Mouse (Mus musculus) cerebellum, adult 2 months (tissue): ENCODE measurements around the gene Tti1. TPM values are rescaled to one million over a fixed set of nuclear protein-coding genes. Genes with fewer than 3 reads are reported as not detected.
"Not testable (repeated sequence)": the region's sequence is repeated elsewhere in the genome, so short reads cannot be mapped to it uniquely, and the experiment has no call there.

ENCODE experiments used
- DNase-seq, 2 experiments: peaks; one replicate each; pipeline ENCODE4 v3.0.0; 2021
- H3K27ac ChIP-seq: fragments of 200-500 bp; 2 replicates; pipeline ENCODE4 v1.5.1; 2012; ENCODE audit warnings: low read length, control low read depth, inconsistent platforms; ENCODE audit not compliant: insufficient read depth
- H3K27me3 ChIP-seq: fragments of 200-500 bp; 2 replicates; pipeline ENCODE4 v1.6.1; 2012; ENCODE audit warnings: inconsistent platforms, mild to moderate bottlenecking, low read length, moderate library complexity; ENCODE audit not compliant: control insufficient read depth, insufficient read depth
- H3K4me1 ChIP-seq: fragments of 200-500 bp; 2 replicates; pipeline ENCODE4 v1.6.1; 2011; ENCODE audit warnings: low read length; ENCODE audit not compliant: control insufficient read depth, insufficient read depth
- H3K4me3 ChIP-seq: fragments of 200-500 bp; replicated peaks from 2 replicates; pipeline ENCODE3; 2011; ENCODE audit warnings: mild to moderate bottlenecking, low read depth, low read length, control low read depth; ENCODE audit not compliant: insufficient read depth
- CTCF ChIP-seq: fragments of 200-500 bp; IDR thresholded peaks from 2 replicates; pipeline ENCODE4 v1.5.1; 2011; ENCODE audit warnings: low read depth, mild to moderate bottlenecking, control low read depth, low read length, moderate library complexity, borderline replicate concordance; ENCODE audit not compliant: insufficient read depth
- POLR2A ChIP-seq: fragments of 200-500 bp; IDR thresholded peaks from 2 replicates; pipeline ENCODE4 v1.6.1; 2011; ENCODE audit warnings: low read length, control low read depth, borderline replicate concordance; ENCODE audit not compliant: insufficient read depth
- WGBS: fragments of 180-500 bp; shearing (Covaris S2); methylation state at CpG from one replicate; pipeline ENCODE4 v1.1.7; 2018; 5-methylcytosine and 5-hydroxymethylcytosine counted together
- polyA plus RNA-seq: library from polyadenylated mRNA; depleted of rRNA; stranded (reverse); fragments of >200 nt; gene quantifications from 2 replicates; pipeline ENCODE4 v1.2.3, GENCODE M21; 2012

Gene Tti1
- polyA plus RNA-seq, 1 experiment: 19.9 TPM

GRCm38 (mm10) chr2:158066456-158066855 lies 38.2 kb upstream of the Tti1 start:
- no peak overlapping the region for H3K27ac ChIP-seq
- H3K27me3 ChIP-seq: no peaks in the 10 kb centered on the region
- DNase-seq: no peak
- TF ChIP-seq POLR2A (no peak), CTCF (no peak)
- H3K4me3 ChIP-seq: no peak overlapping the region
- H3K4me1 ChIP-seq: peaks cover 10% of the 10 kb centered on the region

- no peaks in the 10 kb centered on the region for H3K27me3 ChIP-seq
- DNase-seq: no peak
- no peak overlapping the region for H3K4me3 ChIP-seq
- peaks cover 12% of the 10 kb centered on the region for H3K4me1 ChIP-seq
- 54% methylated on average over 5 of the region's 5 CpGs for WGBS
- no peak overlapping the region for H3K27ac ChIP-seq
- TF ChIP-seq CTCF: no peak
- no peak for TF ChIP-seq POLR2A
These were observed 36.8 kb upstream of the Tti1 start for GRCm38 (mm10) chr2:158065064-158065463.

GRCm38 (mm10) chr2:158064571-158065048 lies 36.4 kb upstream of the Tti1 start:
- Histone ChIP-seq H3K4me3 (no peak overlapping the region), H3K4me1 (peaks cover 16% of the 10 kb centered on the region), H3K27me3 (no peaks in the 10 kb centered on the region), H3K27ac (no peak overlapping the region)
- 37% methylated on average over 3 of the region's 3 CpGs for WGBS
- peak in 1 of 2 experiments; percentile 55 for DNase-seq
- no peak for TF ChIP-seq POLR2A
- peak; percentile 27; the same call in 1 of the 2 replicates for TF ChIP-seq CTCF

- TF ChIP-seq CTCF: no peak
- TF ChIP-seq POLR2A: no peak
- no peaks in the 10 kb centered on the region for H3K27me3 ChIP-seq
These were observed 34.8 kb upstream of the Tti1 start for GRCm38 (mm10) chr2:158063036-158063435.

GRCm38 (mm10) chr2:158059666-158060105 lies 31.5 kb upstream of the Tti1 start:
- peaks cover 34% of the 10 kb centered on the region for H3K4me1 ChIP-seq
- no peak for DNase-seq

More at GRCm38 (mm10) chr2:158063036-158063435, 34.8 kb upstream of the Tti1 start:
- DNase-seq: no peak
- peaks cover 25% of the 10 kb centered on the region for H3K4me1 ChIP-seq
- WGBS: 94% methylated on average over 3 of the region's 3 CpGs
- no peak overlapping the region for H3K4me3 ChIP-seq
- H3K27ac ChIP-seq: no peak overlapping the region

GRCm38 (mm10) chr2:158058534-158058933 lies 30.3 kb upstream of the Tti1 start:
- H3K4me1 ChIP-seq: peaks cover 31% of the 10 kb centered on the region
- H3K4me3 ChIP-seq: no peak overlapping the region
- peak; percentile 91 to 94 for DNase-seq
- TF ChIP-seq POLR2A (no peak), CTCF (no peak)
- no peaks in the 10 kb centered on the region for H3K27me3 ChIP-seq
- WGBS: 4% methylated on average over 10 of the region's 10 CpGs
- no peak overlapping the region for H3K27ac ChIP-seq

More at GRCm38 (mm10) chr2:158059666-158060105, 31.5 kb upstream of the Tti1 start:
- no peak for TF ChIP-seq CTCF
- TF ChIP-seq POLR2A: no peak
- Histone ChIP-seq H3K4me3 (no peak overlapping the region), H3K27ac (no peak overlapping the region), H3K27me3 (no peaks in the 10 kb centered on the region)
- WGBS: 62% methylated on average over 8 of the region's 8 CpGs

- TF ChIP-seq POLR2A: no peak
- no peak for TF ChIP-seq CTCF
- peaks cover 31% of the 10 kb centered on the region for H3K4me1 ChIP-seq
- H3K27me3 ChIP-seq: no peaks in the 10 kb centered on the region
- WGBS: 12% methylated on average over 3 of the region's 3 CpGs
- H3K27ac ChIP-seq: no peak overlapping the region
- DNase-seq: peak; percentile 90 to 97
- H3K4me3 ChIP-seq: no peak overlapping the region
These were observed 28.8 kb upstream of the Tti1 start for GRCm38 (mm10) chr2:158057030-158057429.

- DNase-seq, H3K27ac ChIP-seq, H3K4me3 ChIP-seq, H3K27me3 ChIP-seq: not testable (repeated sequence)
- H3K4me1 ChIP-seq: peaks cover 31% of the 10 kb centered on the region
- WGBS: 88% methylated on average over 8 of the region's 8 CpGs
These were observed 27.1 kb upstream of the Tti1 start for GRCm38 (mm10) chr2:158055383-158055782.
